Mouse (Mus musculus): ENCODE measurements at regions not wholly inside any gene's neighbourhood (a gene's known extent, or its start where the extent isn't known, plus 50 kb on each side); places are given as distances from the start of the nearest gene placed in this dataset.

DNA sequence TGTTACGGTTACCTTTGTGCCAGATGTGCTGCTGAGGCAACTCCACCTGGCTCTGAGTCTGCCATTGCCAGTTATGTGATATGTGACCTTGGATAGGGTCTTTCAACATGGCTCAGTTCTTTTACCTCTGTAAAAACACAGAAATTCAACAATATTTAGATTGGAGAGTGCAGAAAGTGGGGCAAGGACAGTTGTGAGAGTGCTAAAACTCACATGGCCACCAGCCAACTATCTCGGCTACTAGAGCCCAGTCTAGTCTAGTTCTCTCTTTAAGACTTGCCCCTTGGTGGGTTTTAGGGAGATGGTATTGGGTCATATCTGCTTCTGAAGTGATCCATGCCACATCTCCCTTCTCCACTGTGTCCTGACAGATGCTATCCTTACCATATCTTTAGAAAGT lies 233.0 kb downstream of the Phf14 start:
- no peak for DNase-seq (ENCODE audit: low read depth, low spot score)

GRCm38 (mm10) chr6:12145216-12145615 lies 237.6 kb downstream of the Phf14 start:
- no peak for DNase-seq (ENCODE audit: low read depth, low spot score)

GRCm38 (mm10) chr6:12150613-12151333 lies 243.2 kb downstream of the Phf14 start:
- DNase-seq (ENCODE audit: low read depth, low spot score), result no peak

- DNase-seq (ENCODE audit: low read depth, low spot score), result no peak
These were observed 256.4 kb downstream of the Phf14 start for GRCm38 (mm10) chr6:12163971-12164370.

GRCm38 (mm10) chr6:12168533-12168932 lies 260.9 kb downstream of the Phf14 start:
- DNase-seq (ENCODE audit: low read depth, low spot score), result no peak

DNA sequence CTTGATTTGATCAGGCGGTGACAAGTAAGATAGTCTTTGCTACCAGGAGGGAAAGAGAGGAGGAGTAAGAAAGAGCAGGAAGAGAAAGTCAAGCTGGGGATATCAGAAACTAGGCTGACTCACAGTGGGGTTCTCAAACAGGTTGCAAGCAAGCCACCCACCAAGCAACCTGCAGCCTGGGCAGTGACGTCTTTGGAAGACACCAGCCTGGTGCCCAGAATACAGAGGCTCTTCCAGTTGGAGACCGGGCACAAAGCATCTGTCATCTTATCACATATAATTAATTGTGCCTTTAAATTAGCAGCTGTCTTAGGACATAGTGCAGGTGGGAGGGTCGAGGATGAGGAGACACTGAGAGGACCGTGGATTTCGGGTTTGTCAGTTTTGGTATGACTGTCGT lies 261.8 kb downstream of the Phf14 start:
- DNase-seq (ENCODE audit: low read depth, low spot score), result no peak

- no peak for DNase-seq (ENCODE audit: low read depth, low spot score)
These were observed 263.1 kb downstream of the Phf14 start for GRCm38 (mm10) chr6:12170722-12171121.

DNA sequence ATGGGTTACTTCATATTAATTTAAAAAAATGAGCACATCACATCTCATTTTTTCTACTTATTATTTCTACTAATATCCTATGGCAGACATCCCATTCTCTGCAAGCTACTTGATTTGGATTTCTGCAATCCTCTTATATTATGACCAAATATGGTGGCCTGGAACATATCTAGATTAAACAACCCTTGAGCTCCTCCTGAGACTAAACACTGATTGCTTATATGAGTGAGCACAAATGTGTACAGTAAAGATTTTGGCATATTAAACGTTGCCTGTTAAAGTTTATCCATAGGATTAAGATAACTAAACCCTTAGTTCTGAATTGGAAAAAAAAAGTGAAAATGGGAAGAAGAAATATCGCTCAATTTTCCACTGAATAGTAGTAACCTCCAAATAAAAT lies 263.6 kb downstream of the Phf14 start:
- DNase-seq (ENCODE audit: low read depth, low spot score), result no peak

DNA sequence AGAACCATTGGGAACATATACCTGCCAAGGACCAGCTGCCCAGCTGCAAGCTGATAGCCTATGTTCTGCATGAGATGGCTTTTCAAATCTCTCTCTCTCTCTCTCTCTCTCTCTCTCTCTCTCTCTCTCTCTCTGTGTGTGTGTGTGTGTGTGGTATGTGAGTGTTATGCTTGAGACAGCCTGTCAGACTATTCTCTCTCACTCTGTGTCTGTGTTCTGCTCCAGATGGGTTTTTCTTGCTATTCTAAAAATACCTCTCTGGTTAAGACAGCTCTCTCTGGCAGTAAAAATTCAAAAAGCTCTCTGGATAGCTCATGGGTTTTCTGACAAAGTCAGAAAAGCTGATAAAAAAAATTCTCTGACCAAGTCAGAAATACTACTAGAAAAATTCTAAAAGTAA lies 270.4 kb downstream of the Phf14 start:
- no peak for DNase-seq (ENCODE audit: low read depth, low spot score)

DNA sequence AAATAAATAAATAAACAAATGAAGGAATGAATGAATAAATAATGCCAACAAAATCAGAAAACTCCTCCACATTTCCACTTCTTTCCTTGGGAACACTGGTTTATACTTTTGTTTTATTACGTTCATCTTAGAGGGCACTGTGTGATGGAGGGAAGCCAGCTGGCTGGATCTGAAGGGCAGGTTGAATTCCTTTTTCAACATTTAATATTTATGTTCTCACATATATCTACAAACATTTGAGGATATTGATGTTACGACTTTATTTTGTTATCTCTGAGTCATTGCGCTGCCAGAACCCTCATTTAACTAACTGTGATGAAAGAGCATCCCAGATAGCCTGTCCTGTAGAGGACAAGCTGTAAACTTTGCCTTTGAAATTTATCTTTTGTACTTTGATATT lies 273.3 kb downstream of the Phf14 start:
- DNase-seq (ENCODE audit: low read depth, low spot score), result no peak

DNA sequence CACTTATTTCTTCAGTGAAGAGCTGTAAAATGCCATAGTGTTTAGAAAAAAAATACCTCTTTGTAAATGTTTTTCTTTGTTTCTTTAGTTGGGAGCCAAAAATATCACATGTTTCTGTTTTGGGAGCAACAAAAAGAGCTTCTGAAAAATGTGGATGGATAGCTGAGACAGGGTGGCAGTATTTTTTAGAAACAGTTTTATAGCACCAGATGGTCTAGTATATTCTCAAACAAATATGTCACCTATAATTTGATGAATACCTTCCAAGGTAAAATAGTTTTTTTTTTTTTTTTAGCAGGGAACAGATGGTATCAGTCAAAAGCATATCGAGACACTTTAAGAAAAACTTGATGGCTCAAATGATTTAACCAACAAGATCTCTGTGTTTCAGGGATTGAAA lies 302.6 kb downstream of the Phf14 start:
- no peak for DNase-seq (ENCODE audit: low read depth, low spot score)

- no peak for DNase-seq (ENCODE audit: low read depth, low spot score)
These were observed 307.0 kb downstream of the Phf14 start for GRCm38 (mm10) chr6:12214526-12215177.

DNA sequence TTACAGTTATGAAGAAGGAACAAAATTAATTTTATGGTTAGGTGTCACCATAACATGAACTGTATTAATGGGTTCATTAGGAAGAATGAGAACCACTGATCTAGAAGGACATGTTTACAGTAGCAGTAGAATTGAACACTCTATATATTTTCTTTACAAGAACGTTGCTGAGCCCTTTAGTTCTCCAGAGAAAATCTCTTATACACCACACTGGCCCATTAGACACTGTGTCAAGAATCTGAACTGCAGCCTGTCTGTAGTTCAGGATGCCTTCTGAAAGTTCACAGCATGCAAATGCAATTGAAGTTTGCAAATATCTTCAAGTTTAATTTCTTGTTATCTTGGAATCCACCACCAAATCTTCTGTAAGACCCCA lies 307.6 kb downstream of the Phf14 start:
- no peak for DNase-seq (ENCODE audit: low read depth, low spot score)

DNA sequence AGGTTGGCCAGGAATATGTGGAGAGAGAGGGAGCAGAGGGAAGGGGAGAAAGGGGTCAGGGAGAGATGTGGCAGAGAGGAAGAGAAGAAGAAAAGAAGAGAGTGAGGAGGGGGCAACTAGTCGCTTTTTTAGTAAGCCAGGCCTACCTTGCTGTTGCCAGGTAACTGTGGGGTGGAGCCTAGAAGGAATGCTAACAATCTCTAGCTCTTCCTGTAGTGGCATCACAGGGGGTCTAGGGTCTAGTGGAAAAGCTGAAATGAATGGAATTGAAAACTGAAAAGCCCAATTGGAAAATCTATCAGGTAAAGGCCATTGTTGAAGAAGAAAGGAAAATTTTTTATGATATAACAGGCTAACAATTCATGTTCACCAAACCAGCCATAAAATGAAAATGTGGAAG lies 336.5 kb downstream of the Phf14 start:
- no peak for DNase-seq (ENCODE audit: low read depth, low spot score)

- no peak for DNase-seq (ENCODE audit: low read depth, low spot score)
These were observed 340.4 kb downstream of the Phf14 start for GRCm38 (mm10) chr6:12247975-12248374.

GRCm38 (mm10) chr6:12248599-12248998 lies 341.0 kb downstream of the Phf14 start:
- DNase-seq (ENCODE audit: low read depth, low spot score), result no peak

DNA sequence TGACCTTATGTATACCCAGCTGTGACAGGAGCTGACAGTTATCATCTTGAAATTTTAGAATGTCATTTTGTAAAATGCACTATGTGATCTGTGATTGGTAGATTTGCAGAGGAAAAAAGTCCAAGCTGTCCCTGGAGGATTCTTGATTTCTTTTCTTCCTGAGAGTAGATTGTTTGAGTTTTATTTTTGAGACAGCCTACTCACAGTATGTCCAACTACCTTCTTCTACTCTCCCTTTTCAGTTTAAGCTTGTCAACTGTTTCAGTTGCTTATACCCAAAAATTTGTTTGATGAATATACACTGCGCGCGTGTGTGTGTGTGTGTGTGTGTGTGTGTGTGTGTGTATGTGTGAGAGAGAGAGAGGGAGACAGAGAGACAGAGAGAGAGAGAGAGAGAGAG lies 346.9 kb downstream of the Phf14 start:
- no peak for DNase-seq (ENCODE audit: low read depth, low spot score)

GRCm38 (mm10) chr6:12255434-12255833 lies 347.8 kb downstream of the Phf14 start:
- DNase-seq (ENCODE audit: low read depth, low spot score), result no peak

DNA sequence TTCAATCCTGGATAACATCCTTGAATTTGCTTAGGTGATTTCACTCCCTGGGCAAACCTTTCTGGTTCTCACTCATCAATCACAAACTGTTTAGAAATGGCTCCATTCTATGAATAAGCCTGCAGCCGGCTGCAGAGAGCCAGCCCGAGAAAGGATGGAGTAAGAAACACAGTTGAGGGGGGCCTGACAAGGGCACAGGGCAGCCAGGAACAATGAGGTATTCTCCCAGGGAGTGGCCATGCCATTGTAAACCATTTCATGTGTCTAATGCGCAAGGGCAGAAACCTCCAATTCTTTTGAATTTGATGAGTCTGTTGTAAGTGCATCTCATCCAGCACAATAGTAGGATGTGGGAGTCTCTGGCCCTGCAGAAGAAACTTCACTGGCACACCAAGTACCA lies 350.7 kb downstream of the Phf14 start:
- no peak for DNase-seq (ENCODE audit: low read depth, low spot score)

DNA sequence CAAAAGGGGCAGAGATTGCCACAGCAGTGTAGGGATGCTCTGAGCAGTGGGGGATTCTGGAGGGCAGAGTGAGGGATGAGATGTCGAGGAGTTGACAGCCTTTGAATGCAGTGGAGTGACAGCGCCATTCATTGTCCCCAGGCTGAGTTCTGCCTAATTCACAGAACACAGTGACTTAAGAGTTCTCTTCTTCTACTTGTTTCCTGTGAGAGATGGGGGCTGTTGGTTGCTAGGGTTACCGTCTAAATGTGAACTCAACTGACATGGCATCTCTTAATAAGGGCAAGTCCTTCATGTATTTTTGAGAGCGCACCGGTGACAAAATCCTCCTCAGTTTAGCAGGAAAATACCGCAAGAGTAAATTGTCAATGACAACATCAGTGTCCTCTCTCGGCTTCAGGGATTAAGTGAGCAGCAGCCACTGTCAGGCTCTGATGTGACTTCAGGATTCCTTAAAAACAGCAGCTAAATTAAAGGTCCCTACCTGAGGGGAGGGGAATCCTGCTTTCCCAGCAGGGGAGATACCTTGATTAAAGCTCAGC lies 351.4 kb downstream of the Phf14 start:
- no peak for DNase-seq (ENCODE audit: low read depth, low spot score)

DNA sequence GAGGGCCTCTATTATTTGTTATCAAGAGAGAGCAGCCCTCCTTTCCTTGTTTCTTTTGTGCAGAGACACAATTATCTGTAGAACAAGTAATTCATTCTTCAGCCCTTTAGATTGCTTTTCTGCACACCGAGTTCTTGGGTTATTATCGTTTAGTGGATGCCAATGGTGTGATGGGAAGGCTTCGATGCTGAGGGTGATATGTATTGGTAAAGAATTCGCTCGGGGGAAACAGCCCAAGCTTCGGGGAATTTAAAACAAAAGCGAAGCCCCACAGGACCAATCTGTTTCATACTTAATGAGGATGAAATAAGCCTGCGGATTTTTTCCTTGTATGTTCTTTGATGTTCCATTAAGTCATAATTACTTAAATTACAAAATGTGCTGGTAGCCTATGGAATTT lies 352.0 kb downstream of the Phf14 start:
- DNase-seq (ENCODE audit: low read depth, low spot score), result no peak

DNA sequence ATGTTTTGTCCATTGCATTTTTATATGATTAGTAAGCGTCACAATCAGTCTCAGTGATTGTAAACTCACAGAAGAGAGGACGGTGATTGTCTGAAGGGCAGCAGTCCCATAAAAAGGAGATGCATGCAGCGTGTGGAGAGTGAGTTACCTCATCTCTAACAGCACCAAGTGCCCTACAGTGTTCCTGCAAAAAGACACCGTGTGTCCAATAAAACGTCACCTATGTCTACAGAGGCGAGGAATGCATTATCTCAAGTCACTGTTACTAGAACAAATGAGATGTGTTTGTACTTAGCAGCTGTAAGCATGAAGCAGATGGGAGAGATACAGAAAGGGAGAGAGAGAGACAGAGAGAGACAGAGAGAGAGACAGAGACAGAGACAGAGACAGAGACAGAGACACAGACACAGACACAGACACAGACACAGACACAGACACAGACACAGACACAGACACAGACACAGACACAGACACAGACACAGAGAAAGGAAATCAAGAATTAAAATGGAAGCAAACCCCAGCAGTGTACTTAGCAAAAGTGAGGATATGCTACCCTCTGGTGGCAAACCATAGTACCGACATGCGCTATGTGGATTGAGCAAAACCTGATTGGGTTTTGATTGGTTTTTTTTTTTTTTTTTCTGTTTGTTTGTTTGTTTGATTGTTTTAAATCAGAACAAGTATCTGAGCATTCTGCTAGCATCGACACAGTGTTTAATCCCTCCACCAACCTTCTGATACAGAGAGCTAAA lies 352.9 kb downstream of the Phf14 start:
- DNase-seq (ENCODE audit: low read depth, low spot score), result peak; percentile 4
